Mouse (Mus musculus) MEL (cell line): ENCODE measurements around the gene Shbg.

Source experiments
- CTCF ChIP-seq, 3 experiments: IDR thresholded peaks in 2 of 3; conservative IDR thresholded peaks in 1 of 3; 2 replicates each; pipeline ENCODE4 v1.5.1; 2011 to 2012; ENCODE audit warnings: low read length in 3 of 3, low read depth in 2 of 3, mild to moderate bottlenecking in 2 of 3, improper control_type of control experiment in 1 of 3, inconsistent platforms in 1 of 3, mixed read lengths in 1 of 3, moderate library complexity in 1 of 3; ENCODE audit not compliant: control insufficient read depth in 1 of 3, insufficient read depth in 1 of 3, poor library complexity in 1 of 3, severe bottlenecking in 1 of 3
- EP300 ChIP-seq, 2 experiments: IDR thresholded peaks; 2 replicates each; pipeline ENCODE4 v1.6.1; 2011; ENCODE audit warnings: improper control_type of control experiment in 2 of 2, low read length in 2 of 2, low read depth in 1 of 2, mild to moderate bottlenecking in 1 of 2
- POLR2A ChIP-seq, 2 experiments: IDR thresholded peaks; 2 replicates each; pipeline ENCODE4 v1.6.1; 2011 to 2012; ENCODE audit warnings: low read length in 2 of 2, mild to moderate bottlenecking in 2 of 2, control low read depth in 1 of 2, improper control_type of control experiment in 1 of 2, low read depth in 1 of 2, moderate library complexity in 1 of 2; ENCODE audit not compliant: control insufficient read depth in 1 of 2, insufficient read depth in 1 of 2, poor library complexity in 1 of 2
- POLR2AphosphoS2 ChIP-seq: IDR thresholded peaks from 2 replicates; pipeline ENCODE4 v1.6.1; 2011; ENCODE audit warnings: low read length, improper control_type of control experiment
- SMC3 ChIP-seq: IDR thresholded peaks from 2 replicates; pipeline ENCODE4 v1.6.1; 2011; ENCODE audit warnings: low read depth, low read length, improper control_type of control experiment
- USF1 ChIP-seq: IDR thresholded peaks from 2 replicates; pipeline ENCODE4 v1.6.1; 2014; ENCODE audit warnings: low read depth, mild to moderate bottlenecking, inconsistent platforms, low read length, improper control_type of control experiment, moderate library complexity
- ZKSCAN1 ChIP-seq: IDR thresholded peaks from 2 replicates; pipeline ENCODE4 v1.6.1; 2012; ENCODE audit warnings: low read depth, mild to moderate bottlenecking, inconsistent platforms, low read length, improper control_type of control experiment, moderate library complexity
- ZNF384 ChIP-seq: IDR thresholded peaks from 2 replicates; pipeline ENCODE4 v1.6.1; 2012; ENCODE audit warnings: low read depth, mild to moderate bottlenecking, inconsistent platforms, low read length, improper control_type of control experiment

GRCm38 (mm10) chr11:69606832-69607231 lies 10.9 kb downstream of the Shbg start:
- TF ChIP-seq CTCF (IDR thresholded peaks at IDR 0.05 in 2 of 3, conservative IDR thresholded peaks at IDR 0.05 in 1 of 3; ENCODE audit: control insufficient read depth in 1 of 3, insufficient read depth in 1 of 3, low read depth in 2 of 3, low read length in 3 of 3, poor library complexity in 1 of 3, severe bottlenecking in 1 of 3): no peak
- no peak for TF ChIP-seq POLR2A (IDR thresholded peaks at IDR 0.05; ENCODE audit: control insufficient read depth in 1 of 2, insufficient read depth in 1 of 2, low read depth in 1 of 2, low read length in 2 of 2, poor library complexity in 1 of 2)
- no peak for TF ChIP-seq USF1
- no peak for TF ChIP-seq ZKSCAN1
- peak; percentile 43; the same call in 1 of the 2 replicates for TF ChIP-seq ZNF384
- TF ChIP-seq EP300 (IDR thresholded peaks at IDR 0.05; ENCODE audit: low read depth in 1 of 2, low read length in 2 of 2): no peak
- TF ChIP-seq SMC3: no peak
- no peak for TF ChIP-seq POLR2AphosphoS2
